Mouse (Mus musculus) layer of hippocampus, postnatal 14 days (tissue): Measurements from ENCODE around the gene Zfp9. TPM values are rescaled to one million over a fixed set of nuclear protein-coding genes. Genes with fewer than 3 reads are reported as not detected.

ENCODE experiments used
- DNase-seq, 2 experiments: peaks; one replicate each; pipeline ENCODE4 v3.0.0; 2021 to 2022; ENCODE audit warnings: low spot score in 2 of 2, mixed read lengths in 1 of 2
- long read RNA-seq, 2 experiments: library from polyadenylated mRNA; stranded (forward); transcript quantifications; one replicate each; pipeline ENCODE4 v2.0.0; 2021
- microRNA-seq, 2 experiments: library from miRNA; unstranded; fragments of <30 nt; microRNA quantifications; one replicate each; pipeline ENCODE4 v1.2.0; 2021
- total RNA-seq, 2 experiments: library from RNA; stranded (reverse); gene quantifications; 2 replicates each; pipeline ENCODE4 v1.2.3; 2021

The Zfp9 gene
- total RNA-seq, result 10 to 100 TPM; 15.8 to 17.7 TPM
- long read RNA-seq, experiment 1, partial matches to known transcripts, result 1 of 4 reads
- long read RNA-seq, experiment 1, other reads (novel, unspliced or antisense), result 2 of 4 reads
- long read RNA-seq, experiment 2, partial matches to known transcripts, result 1 of 5 reads
- long read RNA-seq, experiment 2, other reads (novel, unspliced or antisense), result 1 of 5 reads

DNA sequence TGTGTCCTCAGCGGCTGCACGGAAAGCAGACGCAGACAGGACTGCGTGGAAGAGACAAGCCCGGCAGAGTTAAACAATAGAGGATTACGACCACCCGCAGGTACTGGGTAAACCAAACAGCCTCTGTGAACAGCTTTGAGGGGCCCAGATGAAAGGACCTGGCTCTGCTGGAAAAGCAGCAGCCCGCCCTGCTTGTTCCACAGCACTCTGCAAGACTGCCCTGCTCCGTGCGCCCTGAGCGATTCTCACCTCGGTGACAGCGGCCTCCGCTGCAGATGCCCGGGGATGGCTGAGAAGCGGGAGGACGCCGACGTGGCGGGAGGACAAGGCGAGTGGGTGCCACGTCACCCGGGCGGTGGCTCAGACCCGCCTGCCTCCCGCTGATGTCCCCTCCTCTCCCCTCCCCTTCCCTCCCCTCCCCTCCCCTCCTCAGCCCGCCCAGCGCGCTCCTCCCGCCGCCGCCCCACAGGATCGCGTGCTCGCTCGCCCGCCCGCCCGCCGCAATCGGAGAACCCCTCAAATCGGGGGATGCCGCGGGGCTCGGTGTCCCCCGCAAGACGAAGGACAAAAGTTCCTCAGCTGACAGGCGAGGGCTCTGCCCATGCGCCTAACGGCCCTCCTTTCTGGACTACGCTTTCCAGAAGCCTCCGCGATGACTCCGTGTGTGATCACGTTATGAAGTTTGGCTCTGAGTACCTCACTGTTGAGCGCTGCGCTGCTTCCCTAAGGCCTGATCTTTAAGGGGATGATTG, at the start of gene Zfp9:
Gene Zfp9 (minus strand): TSS at position 364 of the 752 bp plus-strand sequence.
- DNase-seq, result peak; percentile 79 to 83

DNA sequence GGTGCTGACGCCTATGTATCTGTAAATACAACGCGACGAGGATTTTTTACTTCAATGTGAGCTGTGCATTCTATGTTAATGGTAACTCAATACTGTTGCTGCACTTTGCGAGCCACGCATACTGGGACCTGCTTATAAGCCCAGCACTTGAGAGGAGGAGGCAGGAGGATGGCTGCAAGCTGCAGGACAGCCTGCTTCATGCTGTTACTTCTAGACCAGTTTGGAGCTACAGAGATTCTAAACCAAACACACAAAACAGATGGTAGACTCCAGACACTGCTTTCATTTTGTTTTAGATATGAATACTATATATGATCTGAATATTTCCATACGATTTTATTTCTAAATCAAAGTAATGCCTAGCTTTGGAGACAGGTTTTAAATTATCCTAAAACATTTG, 41.5 kb upstream of the Zfp9 start:
- DNase-seq, result no peak

DNA sequence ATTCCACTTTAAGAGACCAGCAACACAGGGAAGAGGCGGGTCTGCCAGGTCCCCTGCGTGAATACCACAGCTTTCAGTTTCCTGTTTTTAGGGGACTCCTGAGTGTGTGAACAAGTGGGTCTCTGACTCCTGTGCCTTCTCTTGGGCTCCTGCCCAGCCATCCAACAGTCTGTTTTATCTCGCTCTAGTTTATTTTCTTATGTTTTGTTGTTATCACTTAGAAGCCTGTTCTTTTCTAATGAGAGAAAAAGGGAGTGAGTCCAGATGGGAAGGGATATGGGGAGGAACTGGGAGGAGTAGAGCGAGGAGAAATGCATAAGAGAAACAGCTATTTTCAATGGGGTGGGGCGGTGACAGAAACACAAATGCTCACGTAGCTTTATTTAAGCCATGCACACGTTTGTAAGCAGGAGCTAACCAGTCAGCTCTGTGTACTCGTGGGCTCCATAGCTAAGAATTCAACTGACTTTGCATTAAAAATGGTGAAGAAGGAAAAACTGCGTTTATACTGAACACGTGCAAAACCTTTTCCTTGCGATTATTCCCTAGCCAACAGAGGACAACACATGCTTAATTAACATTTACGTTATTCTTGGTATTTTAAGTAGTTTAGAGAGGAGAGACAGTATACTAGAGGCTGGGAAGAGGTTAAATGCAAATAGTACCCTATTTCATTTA, 34.4 kb upstream of the Zfp9 start:
- DNase-seq, result no peak

- no peak for DNase-seq
These were observed 19.9 kb upstream of the Zfp9 start for GRCm38 (mm10) chr6:118499010-118499409.

DNA sequence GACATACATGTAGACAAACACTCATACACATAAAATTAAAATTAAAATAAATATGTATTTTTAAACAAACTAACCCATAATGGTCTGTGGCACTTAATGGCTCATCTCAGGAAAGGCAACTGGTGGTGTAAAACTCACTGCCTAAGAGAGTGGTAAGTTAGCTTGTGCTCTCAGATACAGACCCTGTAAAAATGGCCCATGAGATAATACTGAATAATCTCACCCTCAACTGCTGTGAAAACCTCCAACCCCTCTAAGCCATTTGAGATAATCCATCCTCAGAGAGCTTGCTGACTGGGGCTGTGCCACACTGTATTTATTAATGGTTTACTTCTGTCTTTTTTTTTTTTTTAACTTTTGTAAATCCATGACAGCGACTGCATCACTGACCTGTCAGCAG, 3.0 kb upstream of the Zfp9 start:
- DNase-seq, result no peak

- no peak for DNase-seq
These were observed 990 bp downstream of the Zfp9 start for GRCm38 (mm10) chr6:118477875-118478785.

DNA sequence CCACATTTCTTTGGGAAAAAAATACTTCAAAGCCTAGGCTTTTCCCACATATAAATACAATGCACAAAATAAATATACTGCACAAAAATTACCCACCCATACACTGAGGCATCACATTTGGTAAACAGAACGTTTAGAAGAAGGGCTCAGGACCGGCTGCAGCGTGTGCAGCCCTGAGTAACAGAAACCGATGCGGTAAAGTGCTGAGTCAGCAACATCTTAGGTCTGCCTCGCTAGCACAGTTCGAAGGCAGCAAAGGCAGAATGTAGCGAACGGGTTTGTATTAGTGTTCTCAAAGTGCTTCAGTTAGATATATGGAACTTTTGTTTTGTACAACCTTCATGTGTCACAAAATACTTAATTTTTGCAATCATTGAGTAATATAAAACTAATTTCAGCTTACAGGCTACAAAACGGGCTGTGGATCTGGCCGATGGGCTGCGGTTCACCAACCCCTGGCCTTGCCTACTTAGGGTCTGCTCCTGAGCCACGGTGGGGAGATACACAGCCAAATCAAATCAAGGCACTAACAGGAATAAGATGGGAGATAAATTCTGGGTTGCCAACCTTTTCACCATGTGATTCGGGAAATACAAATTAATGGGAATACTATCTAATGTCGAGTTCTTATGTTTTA, 16.9 kb downstream of the Zfp9 start:
- no peak for DNase-seq

GRCm38 (mm10) chr6:118457726-118458125, 21.4 kb downstream of the Zfp9 start:
- DNase-seq, result no peak

GRCm38 (mm10) chr6:118455042-118455631, 24.0 kb downstream of the Zfp9 start, which contains the start of gene Zfp248:
Gene Zfp248, minus strand, starts transcription at chr6:118455528.
- DNase-seq, result peak; percentile 92 to 95

- DNase-seq, result peak in 1 of 2 experiments; percentile 19
These were observed 24.7 kb downstream of the Zfp9 start for GRCm38 (mm10) chr6:118454452-118454851.

DNA sequence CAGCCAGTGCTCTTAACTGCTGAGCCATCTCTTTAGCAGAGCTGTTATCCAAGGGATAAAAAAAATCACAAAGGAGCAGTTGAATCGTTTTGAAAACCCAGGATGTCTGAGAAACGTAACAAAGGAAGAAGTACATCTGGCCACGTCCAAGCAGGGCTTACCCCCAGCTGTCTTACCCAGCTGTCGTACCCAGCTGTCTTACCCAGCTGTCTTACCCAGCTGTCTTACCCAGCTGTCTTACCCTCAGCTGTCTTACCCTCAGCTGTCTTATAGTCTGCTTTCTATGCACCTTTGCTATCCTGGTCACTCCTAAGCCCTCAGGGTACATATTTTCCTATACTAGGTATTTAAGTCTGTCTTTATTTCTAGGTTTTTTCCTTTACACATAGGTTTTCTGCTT, 47.6 kb downstream of the Zfp9 start:
- no peak for DNase-seq

DNA sequence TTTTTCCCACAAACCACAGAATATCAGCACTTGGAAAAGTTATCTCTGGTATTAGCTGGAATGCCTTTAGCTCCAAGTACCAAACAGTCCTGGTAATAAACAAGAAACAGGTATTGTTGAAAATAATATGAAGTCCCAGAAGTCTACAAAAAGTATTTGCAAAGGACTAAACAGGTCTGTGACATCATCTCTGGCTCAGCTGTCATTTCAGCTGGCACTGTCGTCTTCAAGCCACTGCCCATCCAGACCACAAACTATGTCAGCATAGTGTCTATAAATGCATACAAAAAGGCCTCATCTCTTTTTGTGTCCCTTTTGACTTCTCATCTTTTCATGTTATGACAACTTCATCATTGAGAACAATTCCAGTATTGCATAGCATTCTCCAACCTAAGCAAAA, 52.5 kb downstream of the Zfp9 start:
- no peak for DNase-seq

GRCm38 (mm10) chr6:118419050-118419920, 59.8 kb downstream of the Zfp9 start, which contains the start of gene Bms1:
Gene Bms1, minus strand, starts transcription at chr6:118419474.
- peak; percentile 98 to 99 for DNase-seq

Small RNA genes lying within 50 kb of the gene (microRNA-seq; reads per million reads assigned to microRNA genes)
- 0 reads per million in 2 experiments for gene Gm25953

Other genes starting within 250 kb of the Zfp9 start
- 10 to 100 TPM; 24.3 to 27.1 TPM for gene Bms1, start 59.8 kb downstream of the Zfp9 start, total RNA-seq
- gene Zfp248, start 23.8 kb downstream of the Zfp9 start, total RNA-seq, result 10 to 100 TPM; 12.8 to 14.9 TPM
- 1 to 10 TPM; 6.8 to 8.8 TPM for gene Ankrd26, start 82.9 kb upstream of the Zfp9 start, total RNA-seq